Mouse (Mus musculus) ovary, adult 2 months (tissue): ENCODE data around the gene Trarg1. TPM values are rescaled to one million over a fixed set of nuclear protein-coding genes. Genes with fewer than 3 reads are reported as not detected.

Source experiments
- polyA plus RNA-seq: library from polyadenylated mRNA; depleted of rRNA; stranded (reverse); fragments of >200 nt; gene quantifications from 2 replicates; pipeline ENCODE4 v1.2.3, GENCODE M21; 2012; rRNA removed

The Trarg1 gene
- 2.2 and 2.7 TPM in 2 replicates for polyA plus RNA-seq

GRCm38 (mm10) chr11:76679508-76679907 is at the start of gene Trarg1:
TSS of gene Trarg1 (plus strand) at chr11:76679808.

DNA sequence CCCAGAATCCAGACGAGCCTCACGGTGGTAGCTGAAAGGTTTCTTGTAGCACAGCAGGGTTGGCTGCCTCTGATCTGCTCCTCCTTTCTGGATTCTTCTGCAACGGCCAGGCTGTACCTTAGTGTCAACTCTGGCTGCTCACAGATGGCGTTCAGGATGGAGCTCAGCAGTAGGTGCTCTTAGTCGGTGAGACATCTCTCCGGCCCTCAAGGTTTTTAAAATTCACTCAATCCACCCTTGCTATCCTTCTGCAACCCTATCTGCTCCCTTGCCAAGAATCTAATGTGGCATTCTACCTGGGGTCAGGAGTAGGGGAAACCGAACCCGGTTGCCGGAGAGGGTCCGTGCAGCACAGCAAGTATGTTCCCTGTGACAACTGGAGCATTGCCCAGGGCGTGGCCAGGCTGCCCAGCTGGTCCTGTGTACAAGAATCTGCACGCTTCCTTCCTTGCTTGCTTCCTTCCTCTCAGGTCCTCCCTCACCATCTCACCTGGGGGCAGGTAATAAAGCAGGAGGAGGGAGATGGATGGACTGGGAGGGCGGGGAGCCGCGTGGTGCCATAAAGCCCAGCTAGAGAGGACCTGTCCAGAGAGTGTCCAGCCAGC is 7.6 kb upstream of the Trarg1 start, which contains the start of gene Bhlha9:
TSS of gene Bhlha9 (plus strand) at position 600 of the 605 bp plus-strand sequence.

Other genes starting within 250 kb of the Trarg1 start
- gene Abr, start 57.5 kb upstream of the Trarg1 start, polyA plus RNA-seq = 59.2 and 66.3 TPM in 2 replicates
- 0.26 TPM in 1 of 2 replicates, not detected in the other for gene Bhlha9, start 7.3 kb upstream of the Trarg1 start, polyA plus RNA-seq
- gene Gosr1, start 83.8 kb downstream of the Trarg1 start, polyA plus RNA-seq = 13.6 and 16.6 TPM in 2 replicates
- 40.9 and 56.5 TPM in 2 replicates for gene Cpd, start 167.2 kb downstream of the Trarg1 start, polyA plus RNA-seq
- gene Tmigd1, start 222.4 kb downstream of the Trarg1 start, polyA plus RNA-seq = not detected in 2 replicates
- gene Blmh, start 245.0 kb downstream of the Trarg1 start, polyA plus RNA-seq = 12.5 and 16.4 TPM in 2 replicates